Mouse (Mus musculus) olfactory bulb, adult 2 months (tissue): ENCODE measurements around the gene Trarg1.

ENCODE experiments used
- CTCF ChIP-seq: fragments of 200-500 bp; IDR thresholded peaks from 2 replicates; pipeline ENCODE4 v1.5.1; 2012; ENCODE audit warnings: low read depth, mild to moderate bottlenecking, low read length, moderate library complexity; ENCODE audit not compliant: insufficient read depth
- POLR2A ChIP-seq: fragments of 200-500 bp; IDR thresholded peaks from 2 replicates; pipeline ENCODE4 v1.6.1; 2012; ENCODE audit warnings: mild to moderate bottlenecking, low read depth, low read length, moderate library complexity; ENCODE audit not compliant: insufficient read depth

GRCm38 (mm10) chr11:76645036-76645435, 34.6 kb upstream of the Trarg1 start:
- TF ChIP-seq CTCF (no peak), POLR2A (no peak)
